Mouse (Mus musculus) cerebellum, adult 2 months (tissue): ENCODE results near the gene Col5a3.

ENCODE experiments used
- CTCF ChIP-seq: fragments of 200-500 bp; IDR thresholded peaks from 2 replicates; pipeline ENCODE4 v1.5.1; 2011; ENCODE audit warnings: low read depth, mild to moderate bottlenecking, control low read depth, low read length, moderate library complexity, borderline replicate concordance; ENCODE audit not compliant: insufficient read depth
- POLR2A ChIP-seq: fragments of 200-500 bp; IDR thresholded peaks from 2 replicates; pipeline ENCODE4 v1.6.1; 2011; ENCODE audit warnings: low read length, control low read depth, borderline replicate concordance; ENCODE audit not compliant: insufficient read depth

- TF ChIP-seq CTCF: no peak
- no peak for TF ChIP-seq POLR2A
Observed at GRCm38 (mm10) chr9:20812537-20813271, 2.2 kb downstream of the Col5a3 start.
